Mouse (Mus musculus): Measurements from ENCODE around the gene Fam209. TPM values are rescaled to one million over a fixed set of nuclear protein-coding genes. Genes with fewer than 3 reads are reported as not detected.
A peak's percentile ranks its signal among the peaks of the same experiment; 100 is the strongest.

The Fam209 gene
- polyA plus RNA-seq, 1 experiment from 2014 or later: not detected

GRCm38 (mm10) chr2:172500752-172501316, 28.5 kb downstream of the Fam209 start:
- H3K36me3 ChIP-seq (replicated peaks; ENCODE audit: insufficient read depth, low read length): no peaks in the 10 kb centered on the region
- 29% methylated on average over 7 of the region's 7 CpGs for WGBS (ENCODE audit: insufficient replicate concordance)
- no peak for DNase-seq
- no peaks in the 10 kb centered on the region for H3K9me3 ChIP-seq (ENCODE audit: low read length)
- H3K4me2 ChIP-seq (ENCODE audit: low read depth, low read length): no peak overlapping the region
- TF ChIP-seq EP300 (IDR thresholded peaks at IDR 0.05; ENCODE audit: low read depth) (no peak), CTCF (IDR thresholded peaks at IDR 0.05; ENCODE audit: low read depth) (no peak)
- H3K4me3 ChIP-seq (ENCODE audit: low read depth, low read length): no peak overlapping the region
- no peaks in the 10 kb centered on the region for H3K4me1 ChIP-seq (ENCODE audit: insufficient read depth)
- peak; percentile 47 for ATAC-seq
- H3K9ac ChIP-seq (replicated peaks): no peak overlapping the region
- no peak overlapping the region for H3K27ac ChIP-seq (ENCODE audit: low read depth)
- H3K27me3 ChIP-seq (ENCODE audit: insufficient read depth, low read length): no peaks in the 10 kb centered on the region

GRCm38 (mm10) chr2:172501341-172501740, 29.0 kb downstream of the Fam209 start:
- H3K4me2 ChIP-seq (ENCODE audit: low read depth, low read length): no peak overlapping the region
- 3% methylated on average over 4 of the region's 4 CpGs for WGBS (ENCODE audit: insufficient replicate concordance)
- DNase-seq (peak; percentile 71), ATAC-seq (0 out of 2 replicates have a peak, but pooled peaks have one; percentile 13)
- H3K27me3 ChIP-seq (ENCODE audit: insufficient read depth, low read length): no peaks in the 10 kb centered on the region
- no peak overlapping the region for H3K9ac ChIP-seq (replicated peaks)
- no peaks in the 10 kb centered on the region for H3K36me3 ChIP-seq (replicated peaks; ENCODE audit: insufficient read depth, low read length)
- no peaks in the 10 kb centered on the region for H3K4me1 ChIP-seq (ENCODE audit: insufficient read depth)
- H3K9me3 ChIP-seq (ENCODE audit: low read length): no peaks in the 10 kb centered on the region
- TF ChIP-seq EP300 (IDR thresholded peaks at IDR 0.05; ENCODE audit: low read depth): no peak
- TF ChIP-seq CTCF (IDR thresholded peaks at IDR 0.05; ENCODE audit: low read depth): peak; percentile 89
- no peak overlapping the region for H3K27ac ChIP-seq (ENCODE audit: low read depth)
- no peak overlapping the region for H3K4me3 ChIP-seq (ENCODE audit: low read depth, low read length)

GRCm38 (mm10) chr2:172502168-172502567, 29.8 kb downstream of the Fam209 start:
- DNase-seq (no peak), ATAC-seq (no peak)
- Histone ChIP-seq H3K4me1 (ENCODE audit: insufficient read depth) (no peaks in the 10 kb centered on the region), H3K27ac (ENCODE audit: low read depth) (no peak overlapping the region), H3K4me2 (ENCODE audit: low read depth, low read length) (no peak overlapping the region), H3K4me3 (ENCODE audit: low read depth, low read length) (no peak overlapping the region), H3K36me3 (replicated peaks; ENCODE audit: insufficient read depth, low read length) (no peaks in the 10 kb centered on the region), H3K27me3 (ENCODE audit: insufficient read depth, low read length) (no peaks in the 10 kb centered on the region), H3K9me3 (ENCODE audit: low read length) (no peaks in the 10 kb centered on the region), H3K9ac (replicated peaks) (no peak overlapping the region)
- TF ChIP-seq CTCF (IDR thresholded peaks at IDR 0.05; ENCODE audit: low read depth): no peak
- TF ChIP-seq EP300 (IDR thresholded peaks at IDR 0.05; ENCODE audit: low read depth): no peak
- WGBS (ENCODE audit: insufficient replicate concordance): 79% methylated on average over 14 of the region's 14 CpGs

- DNase-seq: no peak
- no peak for TF ChIP-seq EP300 (IDR thresholded peaks at IDR 0.05; ENCODE audit: low read depth)
- no peak for TF ChIP-seq CTCF (IDR thresholded peaks at IDR 0.05; ENCODE audit: low read depth)
- no peaks in the 10 kb centered on the region for H3K9me3 ChIP-seq (ENCODE audit: low read length)
- H3K27me3 ChIP-seq (ENCODE audit: insufficient read depth, low read length): no peaks in the 10 kb centered on the region
- H3K36me3 ChIP-seq (replicated peaks; ENCODE audit: insufficient read depth, low read length): no peaks in the 10 kb centered on the region
- WGBS (ENCODE audit: insufficient replicate concordance): 70% methylated on average over 7 of the region's 7 CpGs
- H3K27ac ChIP-seq (ENCODE audit: low read depth): no peak overlapping the region
- ATAC-seq: no peak
- H3K4me1 ChIP-seq (ENCODE audit: insufficient read depth): no peaks in the 10 kb centered on the region
- no peak overlapping the region for H3K9ac ChIP-seq (replicated peaks)
- H3K4me2 ChIP-seq (ENCODE audit: low read depth, low read length): no peak overlapping the region
- no peak overlapping the region for H3K4me3 ChIP-seq (ENCODE audit: low read depth, low read length)
Observed at GRCm38 (mm10) chr2:172506121-172506520, 33.8 kb downstream of the Fam209 start.

GRCm38 (mm10) chr2:172510056-172510712, 37.9 kb downstream of the Fam209 start:
- no peak overlapping the region for H3K4me3 ChIP-seq (ENCODE audit: low read depth, low read length)
- H3K9ac ChIP-seq (replicated peaks): no peak overlapping the region
- ATAC-seq: no peak
- H3K4me1 ChIP-seq (ENCODE audit: insufficient read depth): no peaks in the 10 kb centered on the region
- no peak overlapping the region for H3K4me2 ChIP-seq (ENCODE audit: low read depth, low read length)
- no peaks in the 10 kb centered on the region for H3K9me3 ChIP-seq (ENCODE audit: low read length)
- no peak overlapping the region for H3K27ac ChIP-seq (ENCODE audit: low read depth)
- WGBS (ENCODE audit: insufficient replicate concordance): 70% methylated on average over 15 of the region's 15 CpGs
- H3K27me3 ChIP-seq (ENCODE audit: insufficient read depth, low read length): no peaks in the 10 kb centered on the region
- no peaks in the 10 kb centered on the region for H3K36me3 ChIP-seq (replicated peaks; ENCODE audit: insufficient read depth, low read length)
- TF ChIP-seq EP300 (IDR thresholded peaks at IDR 0.05; ENCODE audit: low read depth): no peak
- no peak for TF ChIP-seq CTCF (IDR thresholded peaks at IDR 0.05; ENCODE audit: low read depth)
- no peak for DNase-seq

GRCm38 (mm10) chr2:172510899-172511298, 38.6 kb downstream of the Fam209 start:
- Histone ChIP-seq H3K4me3 (ENCODE audit: low read depth, low read length) (no peak overlapping the region), H3K9me3 (ENCODE audit: low read length) (no peaks in the 10 kb centered on the region), H3K4me1 (ENCODE audit: insufficient read depth) (no peaks in the 10 kb centered on the region), H3K4me2 (ENCODE audit: low read depth, low read length) (no peak overlapping the region), H3K27ac (ENCODE audit: low read depth) (no peak overlapping the region), H3K36me3 (replicated peaks; ENCODE audit: insufficient read depth, low read length) (no peaks in the 10 kb centered on the region), H3K27me3 (ENCODE audit: insufficient read depth, low read length) (no peaks in the 10 kb centered on the region), H3K9ac (replicated peaks) (no peak overlapping the region)
- no peak for TF ChIP-seq CTCF (IDR thresholded peaks at IDR 0.05; ENCODE audit: low read depth)
- ATAC-seq (peak; percentile 53; the same call in 1 of the 2 replicates), DNase-seq (no peak)
- WGBS (ENCODE audit: insufficient replicate concordance): 46% methylated on average over 3 of the region's 3 CpGs
